Mouse (Mus musculus) thymus, postnatal 25 days (tissue): ENCODE results near the gene Cntn5.

Source experiments
- DNase-seq: peaks from one replicate; pipeline ENCODE4 v3.0.0; 2022

The Cntn5 gene

DNA sequence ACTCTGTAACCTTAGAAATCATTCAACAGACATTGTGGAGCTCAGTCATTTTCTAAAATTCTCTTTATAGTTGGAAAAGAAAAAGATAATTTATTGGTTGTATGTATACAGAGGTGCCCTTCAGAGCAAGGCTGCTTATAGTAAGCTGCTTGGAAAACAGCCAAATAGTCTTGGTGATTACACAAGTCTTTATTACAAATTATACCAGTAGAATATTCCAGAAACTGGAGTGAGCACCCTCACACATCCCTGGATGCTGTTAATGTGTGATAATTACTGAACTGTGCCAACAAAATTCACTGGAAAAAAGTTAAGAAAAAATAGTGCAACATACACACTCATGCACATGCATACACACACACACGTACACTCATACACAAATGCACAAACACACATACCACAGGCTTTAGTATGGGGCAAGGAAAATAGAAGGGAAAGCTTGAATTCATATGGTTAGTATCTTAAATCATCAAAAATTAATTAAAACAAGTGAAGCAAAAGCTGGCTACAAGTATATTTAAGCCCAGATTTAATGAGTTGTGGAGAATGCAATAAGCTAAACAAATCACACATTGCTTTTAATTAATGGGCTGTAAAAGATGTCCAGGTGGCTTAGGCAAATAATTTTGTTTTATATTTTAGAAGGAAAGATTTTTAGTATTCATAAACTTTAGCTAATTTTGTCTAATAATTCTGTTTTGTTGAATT is 783.1 kb downstream of the Cntn5 start:
- no peak for DNase-seq

DNA sequence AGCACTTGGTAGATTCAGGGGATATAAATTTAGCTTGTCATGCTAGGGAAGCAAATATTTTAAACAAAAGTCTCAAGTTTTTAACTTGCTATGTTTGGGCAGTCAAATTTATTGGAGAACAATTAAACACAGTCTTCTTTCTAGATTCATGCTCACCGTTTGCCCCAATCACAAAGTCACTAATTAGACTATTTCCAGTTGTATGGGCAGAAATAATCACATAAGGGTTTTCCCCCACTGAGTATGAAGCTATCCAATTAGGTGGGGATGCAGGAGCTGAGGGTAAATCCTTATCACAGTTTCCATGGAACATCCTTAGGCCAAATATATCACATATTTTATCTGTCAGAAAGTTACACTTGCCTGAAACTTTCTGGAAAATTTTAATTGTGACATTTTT is 788.0 kb downstream of the Cntn5 start:
- DNase-seq = no peak

DNA sequence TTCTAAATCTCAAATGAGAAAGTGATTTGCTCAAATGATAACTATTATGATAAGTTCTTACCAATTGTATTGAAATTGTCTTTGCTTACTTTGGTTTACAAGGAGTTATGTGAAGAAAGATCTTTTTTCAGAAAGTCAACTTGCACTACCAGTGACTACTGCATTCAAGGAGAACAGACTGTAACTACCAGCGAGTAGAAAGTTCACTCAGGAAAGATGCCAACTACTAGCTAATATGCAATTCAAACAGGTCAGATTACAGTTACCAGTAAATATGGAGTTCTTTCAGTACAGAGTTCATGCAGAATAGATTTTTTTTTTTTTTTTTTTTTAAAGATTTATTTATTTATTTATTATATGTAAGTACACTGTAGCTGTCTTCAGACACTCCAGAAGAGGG is 795.4 kb downstream of the Cntn5 start:
- no peak for DNase-seq

DNA sequence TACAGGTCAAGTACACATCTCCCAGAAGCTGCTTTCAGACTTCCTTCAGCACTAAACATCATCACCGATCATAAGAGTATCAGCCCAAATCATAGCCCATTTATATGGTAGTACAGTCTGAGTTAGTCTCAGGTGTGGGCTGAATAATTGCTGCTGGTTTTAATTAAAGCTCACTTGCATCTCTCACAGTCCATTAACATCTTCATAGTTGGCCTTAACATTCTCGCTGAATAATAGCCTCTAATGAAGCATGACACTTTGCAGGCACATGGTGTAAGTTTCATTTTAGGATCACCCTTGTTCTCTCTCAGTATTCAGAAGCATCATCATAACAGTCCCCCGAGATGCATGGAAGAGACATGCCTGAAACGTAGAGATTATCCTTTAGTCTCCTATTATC is 796.7 kb downstream of the Cntn5 start:
- no peak for DNase-seq

DNA sequence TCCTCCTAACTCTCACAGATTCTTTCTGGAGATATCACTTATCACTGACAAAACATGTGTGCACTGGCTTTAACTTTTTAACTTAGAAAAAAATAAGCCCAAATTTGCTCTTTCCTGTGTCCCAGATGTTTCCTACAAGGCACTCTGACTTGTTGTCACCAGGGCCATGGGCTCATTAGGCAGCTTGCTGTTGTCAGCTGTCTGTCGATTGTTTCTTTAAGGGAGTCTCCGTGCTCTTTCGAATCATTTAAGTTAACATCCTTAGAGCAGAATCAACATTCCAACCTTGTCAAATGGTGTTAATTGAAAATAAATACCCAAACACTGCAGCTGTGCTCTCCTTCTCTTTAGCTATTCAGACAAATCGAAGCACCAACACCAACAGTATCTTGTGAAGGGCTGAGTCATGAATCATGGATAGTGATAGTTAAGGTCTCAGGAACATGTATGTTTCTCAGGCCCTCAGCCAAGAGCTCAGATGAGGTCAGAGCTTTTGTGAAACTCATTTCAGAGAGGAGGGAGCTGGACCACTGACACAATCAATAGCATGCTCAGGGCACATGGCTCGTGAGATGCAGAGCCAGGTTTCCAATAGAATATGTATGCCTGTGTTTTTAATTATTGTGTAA is 802.6 kb downstream of the Cntn5 start:
- no peak for DNase-seq

DNA sequence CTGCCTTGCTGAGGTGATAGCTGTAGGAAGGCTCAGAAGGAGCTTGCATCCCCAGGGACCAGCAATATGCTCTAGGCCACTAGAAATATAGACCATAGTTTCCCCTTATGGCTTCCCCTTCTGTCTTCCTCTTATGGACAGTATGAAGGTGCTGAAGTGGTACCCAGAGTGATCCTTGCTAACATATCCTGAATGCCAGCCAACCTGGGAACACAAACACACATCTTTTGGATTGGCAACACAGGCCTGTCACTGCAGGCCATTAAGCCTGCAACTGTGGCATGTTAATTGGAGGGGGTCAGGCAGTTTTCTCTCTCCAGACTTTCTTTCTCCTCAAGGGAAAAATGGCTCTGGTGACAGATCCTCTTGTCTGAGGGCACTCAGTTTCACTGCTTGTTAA is 828.3 kb downstream of the Cntn5 start:
- DNase-seq = no peak

DNA sequence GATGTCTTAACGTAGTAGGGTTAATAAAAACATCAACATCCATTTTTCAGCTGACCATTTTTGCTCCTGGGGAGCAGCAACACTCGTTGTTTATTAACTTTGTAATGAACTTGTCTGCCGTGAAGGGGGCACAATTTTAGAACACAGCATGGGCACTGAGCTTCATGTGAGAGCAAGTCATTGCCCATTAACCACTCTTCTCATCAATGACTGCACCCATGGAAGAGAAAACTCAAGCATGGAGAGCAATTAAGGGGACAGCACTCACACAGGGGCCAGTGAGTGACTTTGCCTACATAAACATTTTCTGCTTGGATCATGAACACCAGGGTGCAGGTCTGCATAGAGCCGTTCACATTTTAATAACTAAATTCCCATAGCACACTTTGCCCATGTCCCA is 831.2 kb downstream of the Cntn5 start:
- DNase-seq = no peak

DNA sequence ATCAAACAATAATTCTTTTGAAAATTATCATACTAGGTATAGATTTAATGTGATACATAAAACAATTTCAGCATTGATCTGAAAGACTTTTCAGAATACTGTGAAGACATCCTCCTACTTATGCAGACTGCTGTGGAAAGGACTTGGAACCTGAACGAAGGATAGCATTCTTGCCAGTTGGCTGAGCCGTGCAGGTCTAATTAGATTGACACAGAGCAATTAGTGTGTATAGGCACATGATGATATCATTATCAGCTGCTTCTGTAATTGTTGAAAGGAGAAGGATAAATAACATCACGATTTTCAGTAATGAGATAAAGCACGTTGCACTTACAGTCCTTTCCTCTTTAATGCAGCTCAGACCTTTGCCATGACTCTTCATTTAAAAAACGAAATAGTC is 831.7 kb downstream of the Cntn5 start:
- DNase-seq = no peak

DNA sequence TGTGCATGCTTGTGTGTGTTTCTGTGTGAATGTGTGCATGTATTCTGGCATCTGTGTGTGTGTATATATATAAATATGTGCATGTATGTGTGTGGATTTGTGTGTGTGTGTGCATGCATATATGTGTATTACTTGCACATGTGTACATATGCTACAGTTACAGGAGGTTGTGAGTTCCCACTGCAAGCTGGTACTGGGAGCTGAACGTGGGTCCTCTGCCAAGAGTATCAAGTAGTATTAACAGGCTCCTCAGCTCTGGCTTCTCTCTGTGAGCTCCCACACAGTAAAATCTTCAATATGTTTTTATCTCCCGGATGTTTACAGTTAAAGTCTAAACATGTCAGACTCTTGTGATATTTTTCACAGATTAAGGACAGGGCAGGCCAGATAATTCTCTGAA is 833.3 kb downstream of the Cntn5 start:
- DNase-seq = no peak

DNA sequence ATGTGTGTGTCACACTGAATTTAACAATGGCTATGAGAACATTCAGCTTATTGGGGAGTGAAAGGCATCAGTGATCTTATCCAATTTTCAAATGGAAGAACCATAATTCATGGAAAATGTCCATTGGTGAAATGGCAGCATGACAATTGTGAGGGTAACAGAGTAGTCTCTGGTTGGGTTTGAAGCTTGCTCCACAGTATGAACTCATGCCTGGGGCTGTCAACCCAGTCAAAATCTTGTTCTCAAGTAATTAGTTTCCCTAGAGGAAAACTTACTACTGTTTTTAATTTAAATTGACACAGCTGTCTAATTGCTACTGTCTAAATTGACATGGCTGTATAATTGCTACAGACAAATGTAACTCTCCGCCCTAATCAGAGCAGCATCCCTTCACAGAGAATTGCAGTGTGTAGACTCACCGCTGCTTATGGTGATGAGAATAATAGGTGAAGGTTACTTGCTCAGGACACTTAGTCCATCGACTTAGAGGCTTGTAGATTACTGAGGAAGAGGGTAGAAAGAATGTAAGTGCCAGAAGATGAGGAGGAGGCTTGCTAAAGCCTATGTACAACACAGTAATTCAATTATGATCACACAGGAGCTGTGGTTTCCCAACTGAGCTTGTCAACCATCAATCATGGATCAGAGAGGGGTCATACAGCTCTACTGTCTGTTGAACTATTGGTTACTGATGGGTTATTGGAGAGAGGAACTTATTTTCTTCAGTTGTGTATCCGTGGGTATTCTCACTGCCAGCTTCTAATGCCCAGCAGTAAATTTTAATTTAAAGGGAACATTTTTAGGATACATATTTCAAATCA is 859.4 kb downstream of the Cntn5 start:
- DNase-seq = no peak

DNA sequence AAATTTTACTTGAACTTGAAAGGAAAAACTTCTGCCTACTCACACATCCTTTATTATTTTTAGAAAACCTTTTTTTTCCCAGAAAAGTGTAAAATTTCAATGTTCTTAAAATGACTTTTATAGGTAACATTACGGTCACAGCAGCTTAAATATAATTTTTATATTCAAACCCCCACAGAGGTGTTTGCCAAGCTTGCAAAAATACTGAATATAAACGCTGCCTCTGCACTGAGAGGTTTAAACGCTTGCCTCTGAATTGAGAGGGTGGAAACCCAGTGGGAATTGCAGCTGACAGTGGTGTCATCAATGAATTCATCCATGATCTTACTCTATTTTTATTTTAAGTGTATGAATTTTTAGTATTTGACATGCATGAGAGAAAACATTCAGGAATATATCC is 861.6 kb downstream of the Cntn5 start:
- no peak for DNase-seq

DNA sequence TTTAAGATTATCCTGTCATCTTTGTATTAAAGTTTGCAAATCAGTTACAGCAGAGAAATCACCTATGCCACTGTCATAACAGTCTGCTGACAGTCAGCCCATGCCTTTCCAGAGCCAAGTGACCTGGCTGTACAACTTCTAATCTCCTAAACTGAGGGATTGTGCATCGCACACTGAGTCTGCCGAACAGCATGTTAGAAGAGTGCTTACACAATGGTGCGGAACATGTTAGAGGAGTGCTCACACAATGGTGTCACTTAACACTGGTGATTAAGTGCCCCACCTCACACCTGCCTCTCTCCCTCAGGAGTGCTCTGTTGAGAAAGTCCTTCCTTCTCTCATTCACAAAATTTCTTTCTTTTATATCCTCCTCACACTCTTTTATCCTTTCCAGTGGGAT is 889.4 kb downstream of the Cntn5 start:
- DNase-seq = no peak

DNA sequence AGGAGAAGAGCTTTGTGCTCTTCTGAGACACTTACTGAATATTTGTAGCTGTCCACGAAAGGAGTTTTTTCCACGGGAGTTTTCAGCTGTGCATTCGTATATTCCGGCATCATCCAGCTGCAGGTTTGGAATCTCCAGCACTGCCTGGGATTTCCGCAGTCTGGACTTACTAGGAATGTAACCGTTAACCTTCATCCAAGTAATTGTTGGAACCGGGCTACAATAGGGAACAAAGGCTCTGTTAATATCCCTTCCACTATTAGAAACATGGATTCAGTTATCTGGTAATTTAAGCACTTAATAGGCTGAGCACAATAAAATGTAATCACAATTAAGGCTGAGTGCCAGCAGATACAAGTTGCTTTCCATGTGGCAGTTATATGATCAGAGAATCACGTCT is 920.5 kb downstream of the Cntn5 start:
- DNase-seq = no peak

DNA sequence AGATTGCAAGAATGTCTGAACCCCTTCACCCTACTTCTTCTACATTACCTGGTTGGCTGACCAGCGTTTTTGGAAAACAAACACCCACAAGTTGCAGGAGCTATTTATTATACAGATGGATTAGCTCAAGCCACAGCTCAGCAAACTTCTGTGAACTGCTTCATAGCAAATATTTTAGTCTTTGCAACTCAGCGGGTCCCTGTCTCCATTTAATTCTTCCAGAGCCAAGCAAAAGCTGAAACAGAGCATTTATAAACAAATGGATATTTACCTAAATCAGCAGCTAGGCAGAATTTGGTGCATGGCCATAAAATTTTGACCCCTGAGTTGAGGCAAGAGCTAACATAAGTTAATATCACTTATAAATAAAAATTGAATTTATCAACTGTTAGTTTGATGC is 921.4 kb downstream of the Cntn5 start:
- DNase-seq = no peak

DNA sequence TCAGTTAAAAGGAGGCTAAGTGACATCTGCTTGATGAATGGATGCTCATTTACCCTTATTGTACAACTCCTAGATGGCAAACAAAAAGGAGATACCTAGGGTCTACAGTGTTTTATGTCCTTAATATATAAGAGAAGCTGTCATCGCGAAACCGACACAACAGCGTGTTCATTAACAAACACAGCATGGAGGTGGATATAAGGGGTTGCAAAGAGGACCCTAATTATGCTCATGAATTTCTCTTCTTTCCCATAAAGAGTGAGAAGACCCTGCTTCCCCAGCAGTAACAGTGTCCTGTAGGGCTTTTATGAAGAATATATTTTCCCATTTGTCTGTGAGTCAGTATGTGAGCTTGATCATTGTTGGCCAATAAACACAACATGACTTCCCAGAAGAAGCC is 939.2 kb downstream of the Cntn5 start:
- DNase-seq = no peak

DNA sequence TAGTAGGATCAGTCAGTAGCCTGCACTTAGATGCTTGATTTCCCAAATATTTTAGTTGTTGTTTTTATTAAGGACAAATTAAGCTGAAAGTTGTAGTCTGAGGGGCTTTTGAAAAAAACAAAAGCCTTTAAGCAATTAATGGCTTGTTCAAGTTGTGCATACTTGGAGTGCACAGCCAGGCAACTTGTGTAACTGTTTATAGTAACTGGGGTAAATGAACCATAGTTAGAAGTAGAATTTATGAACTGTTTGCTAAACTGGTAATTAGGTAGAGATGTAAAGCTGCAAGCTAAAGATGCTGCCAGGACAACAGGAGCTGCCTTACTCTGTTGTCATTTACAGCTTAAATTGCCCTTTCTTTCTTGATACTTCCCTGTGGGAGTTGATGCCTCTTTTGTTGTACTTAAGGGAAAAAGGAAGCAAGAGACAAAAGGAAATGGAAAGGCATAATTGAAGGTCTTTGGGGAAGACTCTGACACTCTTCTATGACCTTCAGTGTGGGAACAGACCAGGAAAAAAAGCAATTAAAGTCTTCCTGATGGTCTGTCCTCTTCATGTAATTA is 943.9 kb downstream of the Cntn5 start:
- no peak for DNase-seq

DNA sequence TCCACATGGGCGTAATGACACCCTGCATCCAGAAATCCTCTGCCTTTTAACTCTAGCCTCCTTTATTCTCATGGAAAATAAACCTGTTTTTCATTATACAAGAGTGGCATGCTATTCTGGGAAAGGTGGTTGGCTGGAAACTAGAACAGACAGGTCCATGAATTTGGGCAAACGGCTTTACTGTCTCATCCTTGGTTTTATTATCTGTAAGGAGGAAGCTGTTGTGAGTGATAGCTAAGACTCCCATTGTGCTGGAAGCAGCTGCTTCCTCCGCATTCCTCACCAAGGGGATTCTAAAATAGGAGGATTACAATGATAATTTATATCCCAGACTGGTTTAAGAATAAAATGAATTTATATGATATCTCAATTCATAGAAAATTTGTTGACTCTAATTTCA is 955.2 kb downstream of the Cntn5 start:
- no peak for DNase-seq

DNA sequence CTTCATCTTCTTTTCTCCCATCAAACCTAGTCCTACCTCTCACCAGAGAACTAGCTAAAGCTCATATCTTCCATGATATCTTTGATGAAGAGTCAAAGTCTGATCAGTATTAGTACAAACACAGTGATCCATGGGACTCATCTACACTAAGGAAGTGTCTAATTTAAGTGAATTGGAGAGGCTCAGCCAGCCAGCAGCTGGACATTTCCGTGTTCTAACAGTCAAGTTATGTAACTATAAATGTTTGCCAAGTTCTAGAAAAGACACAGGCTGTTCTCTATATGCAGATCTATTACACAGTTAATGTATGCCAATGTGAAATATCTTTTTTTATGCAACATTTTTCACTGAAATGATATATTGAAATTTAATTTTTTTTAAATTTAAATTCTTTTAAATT is 959.7 kb downstream of the Cntn5 start:
- DNase-seq = no peak

DNA sequence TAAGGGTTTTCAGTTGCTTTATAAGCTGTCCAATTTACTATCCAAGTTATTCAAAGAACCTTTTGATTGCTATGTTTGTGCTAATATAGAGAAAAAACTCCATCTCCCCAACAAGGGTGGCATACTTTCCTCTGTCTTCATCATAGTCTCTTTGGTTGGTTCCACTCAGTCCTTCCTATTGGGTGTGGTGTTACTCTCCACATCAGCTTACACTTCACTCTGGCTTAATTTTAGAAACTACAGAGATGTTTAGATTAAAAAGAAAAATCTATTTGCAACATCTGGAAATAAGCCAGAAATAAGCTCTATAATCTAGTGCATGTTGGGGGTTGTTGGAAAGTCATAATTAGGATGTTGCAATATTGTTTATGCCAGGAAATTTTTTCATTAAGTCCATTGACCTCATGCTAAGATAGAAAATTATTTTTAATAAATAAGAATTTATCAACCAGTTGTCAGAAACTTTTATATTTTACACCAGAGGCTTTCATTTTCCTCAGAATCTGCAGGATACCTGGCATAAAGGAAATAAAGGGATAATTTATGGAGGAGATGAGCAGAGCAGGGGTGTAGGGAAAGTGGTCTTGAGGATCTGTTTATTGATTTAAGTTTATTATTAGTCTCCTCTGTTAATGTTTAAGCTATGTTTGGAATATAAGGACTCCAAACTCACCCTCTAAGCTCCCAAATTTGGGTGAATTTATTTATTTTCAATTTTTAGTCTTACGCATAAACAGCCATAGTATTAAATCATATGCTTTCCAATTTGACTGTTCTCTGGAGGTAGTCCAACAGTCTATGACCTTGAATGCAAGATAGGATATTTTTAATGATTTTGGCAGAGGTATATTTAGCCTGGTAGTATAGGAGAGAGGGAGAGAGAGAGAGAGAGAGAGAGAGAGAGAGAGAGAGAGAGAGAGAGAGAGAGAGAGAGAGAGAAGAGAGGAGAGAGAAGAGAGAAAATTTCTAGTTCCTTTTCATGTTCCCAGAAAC is 966.8 kb downstream of the Cntn5 start:
- DNase-seq = no peak

DNA sequence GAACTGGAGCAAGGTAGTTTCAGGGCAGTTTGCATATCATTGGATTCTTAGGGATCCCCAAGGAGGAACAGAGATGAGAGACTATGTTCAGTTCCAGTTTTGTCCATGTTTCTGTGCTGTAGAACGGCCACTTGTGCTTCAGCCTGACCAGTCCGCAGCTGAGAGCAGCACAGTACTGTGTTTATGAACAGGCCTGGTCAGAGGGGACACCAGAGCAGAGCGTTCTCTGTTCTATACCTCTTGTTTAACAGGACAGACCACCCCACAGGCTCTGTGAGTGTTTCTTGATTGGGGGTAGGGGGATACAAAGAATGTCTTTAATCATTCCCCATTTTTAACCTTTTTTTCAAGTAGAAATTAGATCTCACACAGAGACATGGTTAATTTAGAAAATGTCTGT is 984.0 kb downstream of the Cntn5 start:
- no peak for DNase-seq

DNA sequence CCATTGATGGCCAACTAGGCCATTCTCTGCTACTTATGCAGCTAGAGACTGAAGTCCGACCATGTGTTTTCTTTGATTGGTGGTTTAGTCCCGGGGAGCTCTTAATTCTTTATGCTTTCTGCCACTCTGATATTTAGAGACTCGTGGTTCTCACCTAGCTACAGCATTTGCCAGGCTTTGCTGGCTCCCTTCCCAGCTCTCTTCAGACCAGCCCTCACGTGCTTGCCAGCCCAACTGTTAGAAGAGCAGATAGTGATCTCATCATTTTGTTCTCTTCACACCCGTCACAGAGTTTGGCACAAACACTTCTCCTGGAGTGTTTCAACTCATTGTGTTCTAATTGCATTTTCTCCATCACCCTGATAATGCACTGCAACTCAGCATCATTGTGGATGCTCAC is 1005.5 kb downstream of the Cntn5 start:
- no peak for DNase-seq

DNA sequence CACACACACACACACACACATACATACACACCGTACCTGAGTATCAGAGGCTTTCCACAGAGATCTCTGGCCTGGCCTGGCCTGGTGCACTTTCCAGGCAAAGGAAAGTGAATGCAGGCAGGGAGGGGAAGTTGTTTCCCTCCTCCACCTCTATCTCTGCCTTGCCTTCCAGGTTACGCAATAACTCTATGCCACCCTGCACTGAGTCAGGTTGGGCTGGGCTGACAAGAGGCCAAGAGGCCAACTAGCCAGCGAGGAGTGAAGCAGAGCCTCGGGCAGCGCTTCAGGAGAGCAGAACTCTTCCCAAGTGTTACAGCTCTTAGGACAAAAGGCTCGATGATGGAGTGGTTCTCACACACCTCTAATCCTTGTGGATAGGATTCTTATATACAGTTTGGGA is 1018.4 kb downstream of the Cntn5 start:
- DNase-seq = no peak
